Mouse (Mus musculus) stomach, embryonic 16.5 days (tissue): ENCODE results near the gene Lypd8. TPM values are rescaled to one million over a fixed set of nuclear protein-coding genes. Genes with fewer than 3 reads are reported as not detected.
"Not testable (repeated sequence)": the region's sequence is repeated elsewhere in the genome, so short reads cannot be mapped to it uniquely, and the experiment has no call there.

Source experiments
- ATAC-seq: fragments of 200-750 bp; cut with Nextera tagmentation; 2 replicates; pipeline ENCODE4 v1.8.0; 2017; ENCODE audit warnings: moderate number of reproducible peaks, moderate TSS enrichment; ENCODE audit not compliant: insufficient read depth, low FRiP score
- H3K27ac ChIP-seq: fragments of 300-500 bp; sonication (generic); 2 replicates; pipeline ENCODE4 v1.5.1; 2014; ENCODE audit warnings: low read length
- H3K27me3 ChIP-seq: fragments of 300-500 bp; sonication (generic); 2 replicates; pipeline ENCODE4 v1.6.1; 2014; ENCODE audit warnings: low read length, control low read depth, mixed read lengths; ENCODE audit not compliant: control insufficient read depth, insufficient read depth
- H3K36me3 ChIP-seq: fragments of 300-500 bp; sonication (generic); 2 replicates; pipeline ENCODE4 v1.6.1; 2014; ENCODE audit warnings: low read length; ENCODE audit not compliant: control insufficient read depth, insufficient read depth
- H3K4me1 ChIP-seq: fragments of 300-500 bp; sonication (generic); 2 replicates; pipeline ENCODE4 v1.6.1; 2014; ENCODE audit warnings: low read length, control low read depth, mixed read lengths; ENCODE audit not compliant: control insufficient read depth, insufficient read depth
- H3K4me2 ChIP-seq: fragments of 300-500 bp; sonication (generic); 2 replicates; pipeline ENCODE4 v1.6.1; 2014; ENCODE audit warnings: low read depth, low read length, mixed read lengths
- H3K4me3 ChIP-seq: fragments of 300-500 bp; sonication (generic); replicated peaks from 2 replicates; pipeline ENCODE4 v1.5.1; 2014; ENCODE audit warnings: mild to moderate bottlenecking, low read length
- H3K9ac ChIP-seq: fragments of 300-500 bp; sonication (generic); 2 replicates; pipeline ENCODE4 v1.6.1; 2014; ENCODE audit warnings: low read length
- H3K9me3 ChIP-seq: fragments of 300-500 bp; sonication (generic); replicated peaks from 2 replicates; pipeline ENCODE4 v1.6.1; 2016; ENCODE audit warnings: low read length, control low read depth; ENCODE audit not compliant: control insufficient read depth
- WGBS: fragments of 180-500 bp; shearing (Covaris S2); extraction: QIAGEN DNeasy Blood & Tissue Kit; methylation state at CpG from one replicate; pipeline ENCODE4 v1.1.7; 2014; 5-methylcytosine and 5-hydroxymethylcytosine counted together
- polyA plus RNA-seq: library from polyadenylated mRNA; unstranded; fragments of >200 nt; fragmentation: Nextera tagmentation; extraction: Ambion mirVana; gene quantifications from 2 replicates; pipeline ENCODE4 v1.2.1, GENCODE M21; 2015

The Lypd8 gene
- polyA plus RNA-seq, 1 experiment from 2014 or later, result 213 TPM

DNA sequence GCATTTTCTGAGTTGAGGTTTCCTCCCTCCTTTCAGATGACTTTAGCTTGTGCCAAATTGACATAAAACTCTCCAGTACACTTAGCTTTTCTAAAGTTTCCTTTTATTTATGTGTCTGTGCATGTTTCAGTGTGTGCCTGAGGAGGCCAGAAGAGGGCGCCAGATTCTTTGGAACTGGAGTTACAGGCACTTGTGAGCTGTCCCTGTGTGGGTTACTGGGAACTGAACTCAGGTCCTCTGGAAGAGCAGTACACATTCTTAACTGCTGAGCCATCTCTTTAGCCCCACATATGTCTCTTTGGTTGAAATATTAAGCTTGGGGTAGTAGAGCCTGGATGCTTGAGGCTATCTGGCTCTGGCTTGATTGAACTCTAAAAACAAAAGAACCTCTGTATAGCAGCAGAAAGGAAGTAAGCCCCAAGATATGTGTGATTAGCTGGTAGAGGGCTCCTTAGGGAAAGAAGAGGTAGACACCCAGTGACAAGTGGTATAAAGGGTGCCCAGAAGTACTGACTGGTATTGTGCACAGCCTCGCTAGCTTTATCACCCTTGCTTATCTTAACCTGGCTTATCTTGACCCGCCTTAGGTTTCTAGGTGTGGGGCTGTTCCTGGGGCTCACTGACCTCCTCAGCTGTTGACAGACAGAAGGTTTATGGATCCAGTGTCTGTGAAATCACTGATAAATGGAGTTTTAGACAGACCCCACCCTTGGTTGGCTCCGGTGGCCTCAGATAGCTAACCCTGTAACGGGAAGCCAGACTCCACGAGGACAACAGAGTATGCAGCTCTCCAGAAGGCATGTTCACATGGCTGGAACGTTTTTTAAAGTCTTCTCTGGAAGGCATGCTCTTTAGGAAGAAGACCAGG lies 25.9 kb upstream of the Lypd8 start:
- peak; percentile 85 for ATAC-seq
- H3K4me1 ChIP-seq, result no peaks in the 10 kb centered on the region
- H3K9me3 ChIP-seq, result no peaks in the 10 kb centered on the region
- no peaks in the 10 kb centered on the region for H3K27me3 ChIP-seq
- H3K36me3 ChIP-seq, result no peaks in the 10 kb centered on the region
- WGBS, result 28% methylated on average over 7 of the region's 7 CpGs
- H3K9ac ChIP-seq, result no peak overlapping the region
- H3K27ac ChIP-seq, result peak overlapping the region; percentile 13
- H3K4me2 ChIP-seq, result no peak overlapping the region
- H3K4me3 ChIP-seq, result no peak overlapping the region

- no peak overlapping the region for H3K9ac ChIP-seq
- H3K4me2 ChIP-seq, result no peak overlapping the region
- WGBS, result 60% methylated on average over 3 of the region's 3 CpGs
- H3K4me1 ChIP-seq, result no peaks in the 10 kb centered on the region
- H3K36me3 ChIP-seq, result no peaks in the 10 kb centered on the region
- H3K9me3 ChIP-seq, result no peaks in the 10 kb centered on the region
- ATAC-seq, result no peak
- H3K4me3 ChIP-seq, result no peak overlapping the region
- H3K27me3 ChIP-seq, result no peaks in the 10 kb centered on the region
- H3K27ac ChIP-seq, result peak overlapping the region; percentile 13; the same call in 1 of the 2 replicates
Observed at GRCm38 (mm10) chr11:58353709-58354108, 25.1 kb upstream of the Lypd8 start.

DNA sequence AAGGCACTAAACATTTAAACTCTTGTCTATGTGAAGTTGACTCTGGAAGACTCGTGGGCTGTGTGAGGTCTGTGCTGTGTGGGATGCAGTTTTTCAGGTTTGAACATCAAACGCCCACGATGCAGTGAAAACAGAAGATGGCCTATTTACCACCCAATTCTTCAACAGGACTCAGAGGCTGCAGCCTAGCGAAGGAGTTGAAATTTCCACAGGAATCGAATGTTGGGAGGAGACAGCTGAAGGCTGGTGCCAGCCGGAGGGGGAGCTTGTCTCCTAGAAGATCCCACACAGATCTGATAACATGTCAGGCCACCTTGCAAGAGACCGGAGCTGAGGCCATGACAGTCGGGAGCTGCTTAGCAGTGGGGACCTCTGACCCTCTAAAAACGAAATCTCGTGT lies 24.4 kb upstream of the Lypd8 start:
- 52% methylated on average over 10 of the region's 10 CpGs for WGBS

DNA sequence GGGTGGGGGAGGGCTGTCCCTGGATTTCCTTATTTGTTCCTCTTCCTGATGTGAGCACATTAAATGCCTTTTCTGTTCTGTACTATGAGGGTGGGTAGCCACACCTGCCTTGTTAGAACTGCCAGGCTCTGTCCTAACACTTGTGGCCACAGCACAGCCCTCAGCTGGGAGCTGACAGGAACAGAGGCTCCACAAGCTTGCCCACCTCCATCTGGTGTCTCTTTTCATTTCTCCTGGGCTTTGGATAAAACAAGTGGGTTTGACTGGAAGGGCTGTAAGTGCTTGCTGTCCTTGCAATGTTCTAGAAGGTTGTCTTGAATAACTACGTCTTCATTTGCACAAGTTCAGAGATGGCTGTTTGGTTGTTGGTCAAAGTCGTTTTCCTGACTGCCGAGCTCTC lies 23.9 kb upstream of the Lypd8 start:
- Histone ChIP-seq H3K27ac (0 out of 2 replicates have a peak overlapping the region, but pooled peaks have one; percentile 34), H3K36me3 (no peaks in the 10 kb centered on the region), H3K9me3 (no peaks in the 10 kb centered on the region), H3K27me3 (no peaks in the 10 kb centered on the region), H3K4me1 (no peaks in the 10 kb centered on the region), H3K4me2 (no peak overlapping the region), H3K9ac (no peak overlapping the region), H3K4me3 (no peak overlapping the region)
- no peak for ATAC-seq
- WGBS, result 67% methylated on average over 3 of the region's 3 CpGs

More for the DNA sequence above, 24.4 kb upstream of the Lypd8 start:
- Histone ChIP-seq H3K9me3 (no peaks in the 10 kb centered on the region), H3K4me2 (no peak overlapping the region), H3K27ac (no peak overlapping the region), H3K36me3 (no peaks in the 10 kb centered on the region), H3K27me3 (no peaks in the 10 kb centered on the region), H3K9ac (no peak overlapping the region), H3K4me3 (no peak overlapping the region), H3K4me1 (no peaks in the 10 kb centered on the region)
- ATAC-seq, result no peak

DNA sequence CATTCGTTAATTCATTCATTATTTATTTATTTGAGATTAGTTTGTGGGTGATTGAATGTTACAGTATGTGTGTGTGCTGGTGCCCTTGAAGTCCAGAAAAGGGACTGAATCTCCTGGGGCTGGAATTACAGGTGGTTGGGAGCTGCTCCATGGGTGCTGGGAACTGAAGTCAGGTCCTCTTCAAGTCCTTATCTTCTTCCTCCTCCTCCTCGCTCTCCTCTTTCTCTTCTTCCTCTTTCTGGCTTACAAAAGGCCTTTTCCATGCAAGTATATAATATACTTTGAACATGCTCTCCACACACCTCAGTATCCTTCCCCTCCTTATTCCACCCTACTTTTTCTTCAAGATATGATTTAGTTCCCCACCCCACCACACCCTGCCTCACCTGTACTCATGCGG lies 21.8 kb upstream of the Lypd8 start:
- H3K27me3 ChIP-seq, result no peaks in the 10 kb centered on the region
- H3K36me3 ChIP-seq, result no peaks in the 10 kb centered on the region
- no peaks in the 10 kb centered on the region for H3K9me3 ChIP-seq
- no peaks in the 10 kb centered on the region for H3K4me1 ChIP-seq
- ATAC-seq, result no peak
- WGBS, result 86% methylated on average over 3 of the region's 3 CpGs
- H3K4me3 ChIP-seq, result no peak overlapping the region
- no peak overlapping the region for H3K27ac ChIP-seq
- H3K9ac ChIP-seq, result no peak overlapping the region
- H3K4me2 ChIP-seq, result no peak overlapping the region

GRCm38 (mm10) chr11:58357844-58358534 lies 20.9 kb upstream of the Lypd8 start:
- no peaks in the 10 kb centered on the region for H3K4me1 ChIP-seq
- H3K27me3 ChIP-seq, result no peaks in the 10 kb centered on the region
- peak overlapping the region; percentile 73 for H3K27ac ChIP-seq
- no peak overlapping the region for H3K4me2 ChIP-seq
- ATAC-seq, result no peak
- H3K9me3 ChIP-seq, result no peaks in the 10 kb centered on the region
- WGBS, result 76% methylated on average over 6 of the region's 6 CpGs
- H3K4me3 ChIP-seq, result no peak overlapping the region
- no peaks in the 10 kb centered on the region for H3K36me3 ChIP-seq
- no peak overlapping the region for H3K9ac ChIP-seq

DNA sequence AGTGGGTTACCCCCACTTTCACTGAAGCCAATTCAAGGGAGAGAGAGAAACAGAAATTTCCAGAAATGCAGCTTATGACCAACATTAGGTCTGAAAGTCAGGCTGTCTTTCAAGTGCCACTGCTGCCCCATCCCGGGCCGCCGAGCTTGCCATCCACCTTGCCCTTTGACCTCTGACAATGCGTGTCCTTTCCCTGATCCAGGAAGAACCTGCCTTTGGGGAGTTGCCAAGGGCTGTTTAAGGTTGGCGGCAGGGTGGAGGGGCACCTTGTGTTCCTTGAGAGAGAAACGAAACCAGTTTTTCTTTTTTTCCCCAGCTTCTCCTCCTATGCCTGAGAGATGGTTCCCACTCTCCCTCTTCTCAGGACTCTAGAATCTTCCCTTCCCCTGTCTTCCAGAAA lies 16.3 kb upstream of the Lypd8 start:
- not testable (repeated sequence) for H3K9me3 ChIP-seq, H3K27ac ChIP-seq, H3K4me3 ChIP-seq, H3K4me2 ChIP-seq, H3K27me3 ChIP-seq, H3K4me1 ChIP-seq, H3K36me3 ChIP-seq, ATAC-seq, H3K9ac ChIP-seq
- WGBS, result no CpG with 5 or more reads among the region's 6 CpGs

DNA sequence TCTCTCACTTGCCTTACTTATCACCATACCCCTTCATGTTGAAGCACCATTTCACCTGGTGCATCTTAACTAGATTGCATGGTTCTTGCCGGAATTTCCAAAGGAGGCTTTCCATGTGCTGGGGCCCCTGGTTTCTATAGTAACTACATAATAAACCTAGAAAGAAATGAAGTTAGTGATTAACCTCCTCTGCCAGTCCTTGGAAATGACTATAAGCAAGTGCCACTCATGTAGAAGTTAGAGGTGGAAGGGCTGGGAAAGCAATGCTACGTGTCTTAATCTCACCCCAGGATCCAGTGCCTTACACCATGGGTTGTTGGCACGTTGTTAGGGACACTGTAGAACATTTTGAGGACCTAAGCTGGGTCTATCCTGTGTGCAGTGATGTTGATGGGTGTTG lies 14.4 kb upstream of the Lypd8 start:
- H3K9ac ChIP-seq, result no peak overlapping the region
- ATAC-seq, result no peak
- no peak overlapping the region for H3K4me3 ChIP-seq
- no peaks in the 10 kb centered on the region for H3K9me3 ChIP-seq
- peak overlapping the region; percentile 66 for H3K27ac ChIP-seq
- H3K4me2 ChIP-seq, result no peak overlapping the region
- no peaks in the 10 kb centered on the region for H3K36me3 ChIP-seq
- H3K4me1 ChIP-seq, result no peaks in the 10 kb centered on the region
- WGBS, result 59% methylated on average over 3 of the region's 3 CpGs
- H3K27me3 ChIP-seq, result no peaks in the 10 kb centered on the region

GRCm38 (mm10) chr11:58366191-58366590 lies 12.7 kb upstream of the Lypd8 start:
- not testable (repeated sequence) for H3K9me3 ChIP-seq, H3K36me3 ChIP-seq, H3K27me3 ChIP-seq, ATAC-seq, H3K27ac ChIP-seq, H3K4me1 ChIP-seq, H3K9ac ChIP-seq, H3K4me2 ChIP-seq, H3K4me3 ChIP-seq
- no CpG with 5 or more reads among the region's 6 CpGs for WGBS
